Mouse (Mus musculus) thymus, postnatal 36 days (tissue): ENCODE results near the gene Nccrp1.
A peak's percentile ranks its signal among the peaks of the same experiment; 100 is the strongest.
"Not testable (repeated sequence)": the region's sequence is repeated elsewhere in the genome, so short reads cannot be mapped to it uniquely, and the experiment has no call there.

ENCODE experiments used
- DNase-seq, 2 experiments: peaks; one replicate each; pipeline ENCODE4 v3.0.0; 2022; ENCODE audit warnings: mixed read lengths in 2 of 2

Gene Nccrp1

DNA sequence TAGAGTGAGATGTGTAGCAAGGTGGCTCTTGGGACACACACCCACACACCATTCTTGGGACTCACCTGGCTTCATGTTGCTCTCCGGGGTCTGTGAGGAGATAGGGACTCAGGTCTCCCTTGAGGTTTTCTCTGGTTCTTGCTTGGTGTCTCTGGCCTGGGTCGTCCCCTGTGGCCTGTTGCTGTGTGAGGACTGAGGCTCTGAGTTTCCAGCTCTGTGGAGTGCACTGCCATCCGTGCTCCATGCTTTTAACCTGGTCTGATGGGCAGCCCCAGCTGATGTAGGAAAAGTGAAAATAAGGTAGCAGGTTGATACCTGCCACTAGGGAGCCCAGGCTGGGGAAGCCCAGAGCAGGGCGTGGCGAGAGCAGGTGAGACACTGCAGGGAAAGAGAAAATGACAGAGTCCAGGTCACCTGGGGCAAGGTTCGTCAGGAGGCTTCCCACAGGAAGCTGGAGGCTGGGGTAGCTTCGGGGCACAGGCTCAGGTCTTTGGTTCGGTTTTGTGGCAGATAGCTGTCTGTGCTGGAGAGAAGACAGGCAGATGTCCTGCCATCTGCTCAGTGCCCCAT, 36.6 kb downstream of the Nccrp1 start, which contains the start of gene Ifnl2:
Gene Ifnl2, minus strand, starts transcription at position 51 of the 570 bp plus-strand sequence.
- DNase-seq, result not testable (repeated sequence)

DNA sequence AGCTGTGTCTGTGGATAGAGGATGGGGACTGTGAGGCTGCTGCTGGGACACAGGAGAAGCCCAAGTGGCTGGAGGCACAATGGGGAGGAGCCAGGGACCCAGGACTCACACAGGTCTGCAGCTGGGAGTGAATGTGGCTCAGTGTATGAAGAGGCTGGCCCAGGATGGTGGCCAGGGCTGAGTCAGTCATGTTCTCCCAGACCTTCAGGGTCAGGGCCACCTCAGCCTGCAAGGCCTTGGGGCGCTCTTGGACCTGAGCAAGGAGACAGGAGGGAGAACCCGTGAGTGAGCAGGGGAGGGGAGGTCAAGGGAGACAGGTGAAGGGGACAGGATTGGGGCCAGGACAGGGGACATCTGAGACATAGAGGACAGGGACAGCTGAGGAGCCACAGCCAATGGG, 37.9 kb downstream of the Nccrp1 start:
- DNase-seq, result not testable (repeated sequence)

DNA sequence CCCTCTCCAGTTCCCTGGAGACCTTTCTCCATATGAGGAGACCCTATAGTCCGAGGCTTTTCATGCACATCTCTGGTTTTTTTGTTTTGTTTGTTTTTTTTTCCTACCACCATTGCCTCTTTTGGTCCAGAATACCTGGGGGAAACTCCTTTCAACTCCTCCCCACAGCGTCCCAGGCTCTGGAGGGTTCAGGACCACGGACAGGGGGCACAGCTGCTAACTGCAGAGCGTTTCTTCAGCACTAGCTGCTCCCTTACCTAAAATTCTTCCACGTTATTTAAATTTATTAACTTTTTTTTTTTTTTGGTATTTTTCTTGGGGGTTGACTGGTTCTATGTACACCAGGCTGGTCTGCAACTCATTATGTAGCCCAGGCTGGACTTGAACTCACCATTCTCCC, 41.5 kb downstream of the Nccrp1 start:
- peak in 1 of 2 experiments; percentile 14 for DNase-seq

DNA sequence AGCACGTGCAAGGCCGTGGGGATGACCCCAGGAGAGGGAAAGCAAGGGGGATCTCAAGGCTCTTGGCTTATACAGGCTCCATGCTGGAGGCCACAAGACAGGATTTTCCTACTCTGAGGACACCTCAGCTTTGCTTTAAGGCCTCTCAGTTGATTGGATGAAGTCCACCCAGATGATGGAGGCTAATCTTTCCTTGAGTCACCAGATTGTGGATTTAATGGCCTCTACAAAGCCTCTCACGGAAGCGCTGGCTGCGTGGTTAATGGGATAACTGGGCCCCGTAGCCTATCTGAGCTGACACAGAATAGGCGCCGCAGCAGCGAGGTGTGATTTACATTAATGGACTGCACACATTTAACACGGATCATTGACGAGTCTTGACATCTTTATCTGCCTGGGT, 51.6 kb downstream of the Nccrp1 start:
- no peak for DNase-seq
